Mouse (Mus musculus) lung, adult 2 months (tissue): ENCODE results near the gene Tmub2.

ENCODE experiments used
- CTCF ChIP-seq: fragments of 200-500 bp; IDR thresholded peaks from 2 replicates; pipeline ENCODE4 v1.5.1; 2011; ENCODE audit warnings: mild to moderate bottlenecking, low read length, control low read depth; ENCODE audit not compliant: insufficient read depth
- POLR2A ChIP-seq: fragments of 200-500 bp; IDR thresholded peaks from 2 replicates; pipeline ENCODE4 v1.6.1; 2011; ENCODE audit warnings: low read depth, mild to moderate bottlenecking, control low read depth, low read length, borderline replicate concordance; ENCODE audit errors: extremely low read depth

- no peak for TF ChIP-seq POLR2A
- no peak for TF ChIP-seq CTCF
Measured at GRCm38 (mm10) chr11:102288027-102288804, 3.5 kb downstream of the Tmub2 start.
